Mouse (Mus musculus): ENCODE measurements at regions not wholly inside any gene's neighbourhood (a gene's known extent, or its start where the extent isn't known, plus 50 kb on each side); places are given as distances from the start of the nearest gene placed in this dataset.
A peak's percentile ranks its signal among the peaks of the same experiment; 100 is the strongest.
"Not testable (repeated sequence)": the region's sequence is repeated elsewhere in the genome, so short reads cannot be mapped to it uniquely, and the experiment has no call there.

GRCm38 (mm10) chr2:117474885-117475542, 132.2 kb upstream of the Rasgrp1 start:
- Histone ChIP-seq H3K4me1 (ENCODE audit: control insufficient read depth, insufficient read depth, low read length) (no peaks in the 10 kb centered on the region), H3K4me3 (ENCODE audit: insufficient read depth, low read length) (no peak overlapping the region), H3K27ac (ENCODE audit: insufficient read depth, low read length) (no peak overlapping the region)
- TF ChIP-seq POLR2A (IDR thresholded peaks at IDR 0.05; ENCODE audit: extremely low read depth, insufficient read depth, low read length), result no peak
- TF ChIP-seq CTCF (IDR thresholded peaks at IDR 0.05; ENCODE audit: extremely low read depth, insufficient read depth, low read length), result no peak

GRCm38 (mm10) chr2:117475561-117475960, 132.8 kb upstream of the Rasgrp1 start:
- Histone ChIP-seq H3K27ac (ENCODE audit: insufficient read depth, low read length) (no peak overlapping the region), H3K4me3 (ENCODE audit: insufficient read depth, low read length) (no peak overlapping the region), H3K4me1 (ENCODE audit: control insufficient read depth, insufficient read depth, low read length) (no peaks in the 10 kb centered on the region)
- no peak for TF ChIP-seq POLR2A (IDR thresholded peaks at IDR 0.05; ENCODE audit: extremely low read depth, insufficient read depth, low read length)
- TF ChIP-seq CTCF (IDR thresholded peaks at IDR 0.05; ENCODE audit: extremely low read depth, insufficient read depth, low read length), result peak; percentile 41; the same call in 1 of the 2 replicates

GRCm38 (mm10) chr2:117477503-117477902, 134.7 kb upstream of the Rasgrp1 start:
- H3K27ac ChIP-seq (ENCODE audit: insufficient read depth, low read length); H3K4me1 ChIP-seq (ENCODE audit: control insufficient read depth, insufficient read depth, low read length); H3K4me3 ChIP-seq (ENCODE audit: insufficient read depth, low read length): not testable (repeated sequence)

- H3K4me1 ChIP-seq (ENCODE audit: control insufficient read depth, insufficient read depth, low read length); H3K27ac ChIP-seq (ENCODE audit: insufficient read depth, low read length); H3K4me3 ChIP-seq (ENCODE audit: insufficient read depth, low read length): not testable (repeated sequence)
Measured at GRCm38 (mm10) chr2:117479244-117480009, 136.6 kb upstream of the Rasgrp1 start.

GRCm38 (mm10) chr2:117486447-117486846, 143.6 kb upstream of the Rasgrp1 start:
- Histone ChIP-seq H3K4me1 (ENCODE audit: control insufficient read depth, insufficient read depth, low read length) (no peaks in the 10 kb centered on the region), H3K27ac (ENCODE audit: insufficient read depth, low read length) (no peak overlapping the region), H3K4me3 (ENCODE audit: insufficient read depth, low read length) (no peak overlapping the region)
- TF ChIP-seq CTCF (IDR thresholded peaks at IDR 0.05; ENCODE audit: extremely low read depth, insufficient read depth, low read length), result no peak
- TF ChIP-seq POLR2A (IDR thresholded peaks at IDR 0.05; ENCODE audit: extremely low read depth, insufficient read depth, low read length), result no peak

DNA sequence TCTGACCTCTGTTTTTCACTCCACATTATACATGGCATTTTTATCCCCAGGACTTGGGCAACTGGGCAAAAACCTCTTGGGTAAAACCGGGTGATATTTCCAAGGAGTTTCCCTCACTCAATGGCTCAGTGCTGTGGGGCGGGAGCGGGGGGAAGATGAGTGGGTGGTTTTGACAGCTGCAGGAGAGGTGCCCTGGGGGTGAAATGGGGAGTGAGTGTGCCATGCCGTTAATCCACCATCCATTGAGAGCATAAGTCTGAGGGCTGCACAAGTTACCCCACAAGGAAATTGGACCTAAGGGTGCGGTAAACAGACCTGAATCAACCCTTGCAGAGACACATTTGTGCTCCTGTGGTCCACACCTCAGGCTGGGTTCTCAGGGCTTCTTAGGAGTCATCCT, 155.8 kb upstream of the Rasgrp1 start:
- Histone ChIP-seq H3K4me1 (ENCODE audit: control insufficient read depth, insufficient read depth, low read length) (no peaks in the 10 kb centered on the region), H3K27ac (ENCODE audit: insufficient read depth, low read length) (no peak overlapping the region), H3K4me3 (ENCODE audit: insufficient read depth, low read length) (no peak overlapping the region)
- TF ChIP-seq CTCF (IDR thresholded peaks at IDR 0.05; ENCODE audit: extremely low read depth, insufficient read depth, low read length) (no peak), POLR2A (IDR thresholded peaks at IDR 0.05; ENCODE audit: extremely low read depth, insufficient read depth, low read length) (no peak)

DNA sequence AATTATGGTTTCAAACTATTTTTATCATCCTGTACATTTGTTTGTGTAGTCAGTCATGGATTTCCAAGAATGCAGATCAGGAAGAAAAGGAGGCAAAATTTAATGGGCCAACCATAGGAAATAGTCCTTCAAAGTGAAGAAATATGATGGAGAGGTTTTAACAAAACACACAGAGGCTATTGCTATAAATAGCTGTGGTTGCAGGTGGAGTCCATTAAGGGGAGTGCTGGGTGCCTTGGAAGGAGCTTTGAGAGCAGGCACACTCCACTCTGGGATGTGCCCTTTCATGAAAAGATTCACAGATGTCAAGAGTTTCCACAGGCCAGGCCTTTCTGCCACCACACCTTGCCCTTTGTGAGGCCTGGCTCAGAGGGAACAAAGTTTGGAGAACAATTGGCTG, 159.8 kb upstream of the Rasgrp1 start:
- Histone ChIP-seq H3K27ac (ENCODE audit: insufficient read depth, low read length) (no peak overlapping the region), H3K4me1 (ENCODE audit: control insufficient read depth, insufficient read depth, low read length) (no peaks in the 10 kb centered on the region), H3K4me3 (ENCODE audit: insufficient read depth, low read length) (no peak overlapping the region)
- TF ChIP-seq CTCF (IDR thresholded peaks at IDR 0.05; ENCODE audit: extremely low read depth, insufficient read depth, low read length) (no peak), POLR2A (IDR thresholded peaks at IDR 0.05; ENCODE audit: extremely low read depth, insufficient read depth, low read length) (no peak)

- TF ChIP-seq CTCF (IDR thresholded peaks at IDR 0.05; ENCODE audit: extremely low read depth, insufficient read depth, low read length) (no peak), POLR2A (IDR thresholded peaks at IDR 0.05; ENCODE audit: extremely low read depth, insufficient read depth, low read length) (no peak)
- no peaks in the 10 kb centered on the region for H3K4me1 ChIP-seq (ENCODE audit: control insufficient read depth, insufficient read depth, low read length)
- no peak overlapping the region for H3K4me3 ChIP-seq (ENCODE audit: insufficient read depth, low read length)
- H3K27ac ChIP-seq (ENCODE audit: insufficient read depth, low read length), result no peak overlapping the region
Measured at GRCm38 (mm10) chr2:117511737-117512136, 168.9 kb upstream of the Rasgrp1 start.

GRCm38 (mm10) chr2:117512551-117512950, 169.8 kb upstream of the Rasgrp1 start:
- no peaks in the 10 kb centered on the region for H3K4me1 ChIP-seq (ENCODE audit: control insufficient read depth, insufficient read depth, low read length)
- no peak overlapping the region for H3K27ac ChIP-seq (ENCODE audit: insufficient read depth, low read length)
- H3K4me3 ChIP-seq (ENCODE audit: insufficient read depth, low read length), result no peak overlapping the region
- TF ChIP-seq CTCF (IDR thresholded peaks at IDR 0.05; ENCODE audit: extremely low read depth, insufficient read depth, low read length) (no peak), POLR2A (IDR thresholded peaks at IDR 0.05; ENCODE audit: extremely low read depth, insufficient read depth, low read length) (no peak)

GRCm38 (mm10) chr2:117524437-117524836, 181.6 kb upstream of the Rasgrp1 start:
- no peaks in the 10 kb centered on the region for H3K4me1 ChIP-seq (ENCODE audit: control insufficient read depth, insufficient read depth, low read length)
- H3K4me3 ChIP-seq (ENCODE audit: insufficient read depth, low read length), result no peak overlapping the region
- H3K27ac ChIP-seq (ENCODE audit: insufficient read depth, low read length), result no peak overlapping the region
- no peak for TF ChIP-seq CTCF (IDR thresholded peaks at IDR 0.05; ENCODE audit: extremely low read depth, insufficient read depth, low read length)
- no peak for TF ChIP-seq POLR2A (IDR thresholded peaks at IDR 0.05; ENCODE audit: extremely low read depth, insufficient read depth, low read length)
